Mouse (Mus musculus): ENCODE measurements around the gene Cgrrf1. TPM values are rescaled to one million over a fixed set of nuclear protein-coding genes. Genes with fewer than 3 reads are reported as not detected.

Cgrrf1 gene
- polyA plus RNA-seq, 1 experiment from 2014 or later: 27.4 TPM

GRCm38 (mm10) chr14:46831295-46831694 is 630 bp upstream of the Cgrrf1 start:
- no peak; the same call in 1 of the 2 replicates for ATAC-seq (ENCODE audit: low FRiP score, low read depth)
- 8% methylated on average over 4 of the region's 4 CpGs for WGBS
- peaks cover 10% of the 10 kb centered on the region for H3K4me1 ChIP-seq
- H3K27ac ChIP-seq (replicated peaks): no peak overlapping the region
- H3K4me3 ChIP-seq: peak overlapping the region; percentile 86
- no peaks in the 10 kb centered on the region; the same call in 1 of the 2 replicates for H3K27me3 ChIP-seq
- H3K9ac ChIP-seq (replicated peaks): peak overlapping the region; percentile 80; the same call in 1 of the 2 replicates
- H3K9me3 ChIP-seq: no peaks in the 10 kb centered on the region
- no peaks in the 10 kb centered on the region for H3K36me3 ChIP-seq
- H3K4me2 ChIP-seq (replicated peaks): peak overlapping the region; percentile 80

GRCm38 (mm10) chr14:46832354-46833272 is 688 bp downstream of the Cgrrf1 start:
- Histone ChIP-seq H3K4me3 (peak overlapping the region; percentile 86), H3K4me1 (peaks cover 10% of the 10 kb centered on the region), H3K9ac (replicated peaks) (peak overlapping the region; percentile 80), H3K36me3 (no peaks in the 10 kb centered on the region), H3K27ac (replicated peaks) (no peak overlapping the region), H3K4me2 (replicated peaks) (peak overlapping the region; percentile 80), H3K9me3 (no peaks in the 10 kb centered on the region), H3K27me3 (no peaks in the 10 kb centered on the region; the same call in 1 of the 2 replicates)
- no peak for ATAC-seq (ENCODE audit: low FRiP score, low read depth)
- 10% methylated on average over 39 of the region's 40 CpGs for WGBS

DNA sequence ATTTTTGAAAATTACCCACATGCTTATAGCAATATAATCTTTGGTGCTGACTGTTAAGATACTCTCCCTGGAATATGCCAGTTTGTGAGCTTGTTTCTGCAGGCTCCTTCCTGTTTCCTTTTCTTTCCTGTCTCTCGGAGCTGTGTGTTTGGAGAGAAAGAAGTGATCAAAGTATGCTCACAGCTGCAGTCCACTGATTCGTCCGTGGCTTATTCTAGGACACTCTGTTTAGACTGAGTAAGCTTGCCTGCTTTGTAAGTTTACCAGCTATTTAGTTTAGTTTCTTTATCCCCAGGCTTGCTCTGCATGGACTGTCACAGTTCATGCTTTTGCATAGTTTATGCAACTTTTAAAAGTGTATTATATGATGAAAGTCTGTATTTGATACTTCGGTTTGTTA is 7.4 kb downstream of the Cgrrf1 start:
- WGBS: 65% methylated on average over 4 of the region's 4 CpGs
- no peaks in the 10 kb centered on the region for H3K9me3 ChIP-seq
- no peak overlapping the region for H3K4me2 ChIP-seq (replicated peaks)
- H3K36me3 ChIP-seq: peaks cover 26% of the 10 kb centered on the region
- no peaks in the 10 kb centered on the region for H3K27me3 ChIP-seq
- H3K27ac ChIP-seq (replicated peaks): no peak overlapping the region
- no peak overlapping the region for H3K9ac ChIP-seq (replicated peaks)
- H3K4me3 ChIP-seq: no peak overlapping the region
- H3K4me1 ChIP-seq: no peaks in the 10 kb centered on the region
- ATAC-seq (ENCODE audit: low FRiP score, low read depth): no peak

DNA sequence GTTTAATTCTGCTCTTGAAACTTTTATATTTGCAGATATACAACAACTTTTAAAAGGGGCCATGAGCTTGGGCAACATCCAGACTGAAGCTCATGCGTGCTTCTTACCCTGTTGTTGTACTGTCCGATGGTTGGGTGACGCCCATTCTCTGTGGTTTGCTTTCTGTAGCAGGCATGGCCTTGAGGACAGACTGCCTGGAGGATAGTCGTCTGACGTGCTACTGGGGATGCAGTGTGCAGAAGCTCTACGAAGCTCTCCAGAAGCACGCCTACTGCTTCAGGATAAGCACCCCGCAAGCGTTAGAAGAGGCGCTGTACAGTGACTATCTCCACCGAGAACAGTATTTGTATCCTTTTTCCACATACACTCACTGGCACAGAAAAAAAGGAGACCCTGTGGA is 13.8 kb downstream of the Cgrrf1 start:
- peaks cover 37% of the 10 kb centered on the region for H3K36me3 ChIP-seq
- no peaks in the 10 kb centered on the region for H3K4me1 ChIP-seq

GRCm38 (mm10) chr14:46848063-46848590 is 16.2 kb downstream of the Cgrrf1 start:
- peaks cover 17% of the 10 kb centered on the region for H3K36me3 ChIP-seq
- no peaks in the 10 kb centered on the region for H3K27me3 ChIP-seq
- H3K4me1 ChIP-seq: no peaks in the 10 kb centered on the region
- no peaks in the 10 kb centered on the region for H3K9me3 ChIP-seq
- no peak overlapping the region for H3K9ac ChIP-seq (replicated peaks)
- no peak overlapping the region for H3K27ac ChIP-seq (replicated peaks)
- no peak overlapping the region for H3K4me2 ChIP-seq (replicated peaks)
- no peak overlapping the region for H3K4me3 ChIP-seq
- 85% methylated on average over 4 of the region's 4 CpGs for WGBS
- ATAC-seq (ENCODE audit: low FRiP score, low read depth): no peak

More for the DNA sequence above, 13.8 kb downstream of the Cgrrf1 start:
- Histone ChIP-seq H3K27ac (replicated peaks) (no peak overlapping the region), H3K9me3 (no peaks in the 10 kb centered on the region), H3K27me3 (no peaks in the 10 kb centered on the region), H3K9ac (replicated peaks) (no peak overlapping the region), H3K4me3 (no peak overlapping the region), H3K4me2 (replicated peaks) (no peak overlapping the region)
- no peak for ATAC-seq (ENCODE audit: low FRiP score, low read depth)
- 95% methylated on average over 11 of the region's 11 CpGs for WGBS

DNA sequence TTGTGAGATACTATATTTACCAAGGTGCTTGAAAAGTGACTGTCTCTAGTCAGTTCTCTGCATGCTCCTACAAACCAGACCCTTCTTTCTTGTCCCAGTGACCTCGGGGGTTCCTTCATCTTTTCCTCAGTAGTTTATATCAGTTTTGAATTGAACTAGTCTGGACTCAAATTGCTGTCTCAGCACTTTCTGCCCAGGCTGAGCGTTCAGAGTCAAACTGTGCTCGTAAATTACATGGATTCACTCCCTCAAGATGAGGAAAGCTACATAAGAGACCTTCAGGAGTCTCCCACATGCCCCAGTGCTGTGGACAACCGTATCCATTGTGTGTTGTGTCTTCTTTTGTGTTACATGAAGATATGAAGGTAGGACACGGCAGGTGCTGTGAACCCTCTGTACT is 16.8 kb downstream of the Cgrrf1 start:
- 85% methylated on average over 5 of the region's 5 CpGs for WGBS
- ATAC-seq (ENCODE audit: low FRiP score, low read depth): no peak

DNA sequence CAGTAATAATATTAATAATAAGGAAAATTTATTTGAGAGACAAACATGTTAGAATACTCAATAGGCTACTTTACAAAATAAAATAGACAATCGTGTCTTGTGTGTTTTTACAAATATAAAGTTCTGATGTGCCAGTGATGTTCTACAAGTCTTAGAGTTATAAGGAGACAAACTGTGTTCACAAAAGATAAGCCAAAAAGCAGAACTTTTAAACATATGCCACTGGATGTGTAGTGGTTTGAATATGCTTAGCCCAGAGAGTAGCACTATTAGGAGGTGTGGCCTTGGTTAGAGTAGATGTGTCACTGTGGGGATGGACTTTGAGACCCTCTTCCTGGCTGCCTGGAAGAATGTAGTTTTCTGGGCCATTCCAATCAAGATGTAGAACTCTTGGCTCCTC is 17.8 kb downstream of the Cgrrf1 start:
- ATAC-seq (ENCODE audit: low FRiP score, low read depth): no peak
- H3K36me3 ChIP-seq: peaks cover 28% of the 10 kb centered on the region
- 95% methylated on average over 1 of the region's 1 CpGs for WGBS
- no peak overlapping the region for H3K9ac ChIP-seq (replicated peaks)
- no peak overlapping the region for H3K4me3 ChIP-seq
- H3K27me3 ChIP-seq: no peaks in the 10 kb centered on the region
- H3K4me1 ChIP-seq: no peaks in the 10 kb centered on the region
- H3K4me2 ChIP-seq (replicated peaks): no peak overlapping the region
- H3K27ac ChIP-seq (replicated peaks): no peak overlapping the region
- no peaks in the 10 kb centered on the region for H3K9me3 ChIP-seq

More for the DNA sequence above, 16.8 kb downstream of the Cgrrf1 start:
- H3K27ac ChIP-seq (replicated peaks): no peak overlapping the region
- no peaks in the 10 kb centered on the region for H3K27me3 ChIP-seq
- H3K4me1 ChIP-seq: no peaks in the 10 kb centered on the region
- peaks cover 19% of the 10 kb centered on the region for H3K36me3 ChIP-seq
- no peak overlapping the region for H3K4me2 ChIP-seq (replicated peaks)
- H3K4me3 ChIP-seq: no peak overlapping the region
- no peaks in the 10 kb centered on the region for H3K9me3 ChIP-seq
- H3K9ac ChIP-seq (replicated peaks): no peak overlapping the region

GRCm38 (mm10) chr14:46853677-46854076 is 21.8 kb downstream of the Cgrrf1 start:
- no peaks in the 10 kb centered on the region for H3K4me1 ChIP-seq
- H3K27ac ChIP-seq (replicated peaks): no peak overlapping the region
- no peak overlapping the region for H3K4me2 ChIP-seq (replicated peaks)
- H3K9me3 ChIP-seq: no peaks in the 10 kb centered on the region
- no peak for ATAC-seq (ENCODE audit: low FRiP score, low read depth)
- peaks cover 19% of the 10 kb centered on the region for H3K36me3 ChIP-seq
- H3K4me3 ChIP-seq: no peak overlapping the region
- no peak overlapping the region for H3K9ac ChIP-seq (replicated peaks)
- no peaks in the 10 kb centered on the region for H3K27me3 ChIP-seq
- 87% methylated on average over 11 of the region's 11 CpGs for WGBS

DNA sequence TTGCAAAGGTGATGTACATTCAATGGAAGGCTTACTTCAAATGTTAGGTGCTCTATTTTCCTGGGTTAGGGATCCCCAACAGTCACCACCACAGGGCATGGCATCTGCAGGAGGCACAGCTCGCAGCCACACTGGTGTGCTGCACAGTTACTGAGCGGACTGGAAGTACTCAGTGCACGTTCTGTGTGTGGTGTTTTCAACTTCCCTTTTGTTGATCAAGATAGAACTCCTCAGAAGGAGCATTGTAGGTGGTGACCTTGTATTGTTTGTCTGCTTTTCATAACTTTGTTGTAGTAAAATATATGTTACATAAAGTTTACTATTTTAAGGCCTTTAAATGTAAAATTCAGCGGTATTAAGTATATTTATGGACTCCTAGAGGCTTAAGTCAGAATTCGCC is 31.0 kb downstream of the Cgrrf1 start:
- no peak overlapping the region for H3K4me2 ChIP-seq (replicated peaks)
- no peaks in the 10 kb centered on the region for H3K27me3 ChIP-seq
- no peaks in the 10 kb centered on the region for H3K9me3 ChIP-seq
- H3K9ac ChIP-seq (replicated peaks): no peak overlapping the region
- no peaks in the 10 kb centered on the region for H3K4me1 ChIP-seq
- 0 out of 2 replicates have a peak, but pooled peaks cover 3% of the 10 kb centered on the region for H3K36me3 ChIP-seq
- 95% methylated on average over 5 of the region's 5 CpGs for WGBS
- ATAC-seq (ENCODE audit: low FRiP score, low read depth): no peak
- H3K27ac ChIP-seq (replicated peaks): no peak overlapping the region
- H3K4me3 ChIP-seq: no peak overlapping the region

- Histone ChIP-seq H3K27me3 (peaks cover 16% of the 10 kb centered on the region), H3K36me3 (no peaks in the 10 kb centered on the region), H3K9ac (replicated peaks) (no peak overlapping the region), H3K4me3 (no peak overlapping the region), H3K4me1 (peaks cover 15% of the 10 kb centered on the region), H3K9me3 (no peaks in the 10 kb centered on the region), H3K27ac (replicated peaks) (no peak overlapping the region), H3K4me2 (replicated peaks) (no peak overlapping the region)
- no peak for ATAC-seq (ENCODE audit: low FRiP score, low read depth)
- WGBS: 7% methylated on average over 10 of the region's 10 CpGs
These were observed 49.0 kb downstream of the Cgrrf1 start for GRCm38 (mm10) chr14:46880935-46881334.

DNA sequence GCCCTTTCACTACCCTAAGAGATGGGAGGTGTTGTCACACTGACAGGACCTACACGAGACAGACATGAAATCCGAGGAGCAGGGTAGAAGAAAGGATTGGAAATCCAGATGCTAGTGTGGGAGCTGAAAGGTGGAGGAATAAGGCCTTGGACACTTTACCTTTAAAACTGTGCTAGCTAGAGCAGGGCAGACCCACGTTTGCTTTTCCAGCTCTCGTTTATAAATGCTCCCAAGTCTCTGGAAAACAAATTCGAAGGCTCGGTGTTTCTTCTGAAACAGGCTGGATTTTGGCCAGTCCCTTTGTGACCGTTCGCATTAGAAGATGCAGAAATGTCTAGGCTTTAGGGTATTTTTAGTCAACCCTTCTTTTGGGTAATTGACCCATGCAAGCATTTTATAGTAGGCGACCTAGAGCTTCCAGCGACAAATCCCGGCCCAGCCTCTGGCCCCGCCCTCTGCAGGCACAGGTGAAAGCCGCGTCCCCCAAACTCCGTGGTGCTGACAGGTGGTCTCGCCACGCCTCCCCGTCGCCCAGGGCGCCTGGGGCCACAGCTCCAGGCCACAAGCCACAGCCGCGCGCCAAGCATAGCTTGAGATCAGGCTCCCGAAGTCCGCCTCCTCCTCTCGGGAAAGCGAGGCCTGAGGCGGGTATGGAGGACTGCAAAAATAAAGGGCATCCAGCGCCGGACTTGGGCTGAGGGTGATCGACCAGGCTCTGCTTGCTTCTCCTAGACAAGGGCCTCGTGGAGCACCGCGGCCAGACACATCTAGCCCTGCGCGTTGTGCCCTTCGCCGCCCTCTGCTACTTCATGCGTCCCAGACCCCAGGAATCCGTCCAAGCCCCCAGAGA is 49.9 kb downstream of the Cgrrf1 start:
- 3% methylated on average over 40 of the region's 40 CpGs for WGBS
- no peak overlapping the region for H3K27ac ChIP-seq (replicated peaks)
- ATAC-seq (ENCODE audit: low FRiP score, low read depth): peak; percentile 31

More for the DNA sequence above, 49.9 kb downstream of the Cgrrf1 start:
- H3K36me3 ChIP-seq: no peaks in the 10 kb centered on the region
- H3K4me3 ChIP-seq: peak overlapping the region; percentile 62
- H3K27me3 ChIP-seq: peaks cover 16% of the 10 kb centered on the region
- peak overlapping the region; percentile 77 for H3K9ac ChIP-seq (replicated peaks)
- H3K9me3 ChIP-seq: no peaks in the 10 kb centered on the region
- H3K4me1 ChIP-seq: peaks cover 18% of the 10 kb centered on the region
- H3K4me2 ChIP-seq (replicated peaks): peak overlapping the region; percentile 96
